Mouse (Mus musculus) CD8-positive naive resting alpha-beta T cell, adult 2 months (primary cell): Measurements from ENCODE around the gene Pgd.
"Not testable (repeated sequence)": the region's sequence is repeated elsewhere in the genome, so short reads cannot be mapped to it uniquely, and the experiment has no call there.

Experiments
- DNase-seq, 2 experiments: peaks; one replicate each; pipeline ENCODE4 v3.0.0; 2022; ENCODE audit warnings: low read depth in 2 of 2, low spot score in 2 of 2

Pgd gene

DNA sequence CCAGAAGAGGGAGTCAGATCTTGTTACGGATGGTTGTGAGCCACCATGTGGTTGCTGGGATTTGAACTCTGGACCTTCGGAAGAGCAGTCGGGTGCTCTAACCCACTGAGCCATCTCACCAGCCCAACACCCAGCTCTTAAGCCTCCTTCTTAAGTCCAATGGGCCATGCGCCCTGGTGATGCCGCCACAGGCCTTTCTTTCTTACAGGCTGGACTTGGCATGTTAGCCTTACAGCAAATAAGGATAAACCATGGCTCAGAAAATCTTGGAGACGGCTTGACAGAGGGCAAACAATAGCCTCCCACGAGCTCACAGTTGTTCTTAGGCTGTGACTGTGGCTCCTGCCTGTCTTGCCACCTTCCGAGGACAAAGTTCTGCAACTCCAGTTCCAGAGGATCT lies 3.4 kb upstream of the Pgd start:
- DNase-seq = not testable (repeated sequence)

DNA sequence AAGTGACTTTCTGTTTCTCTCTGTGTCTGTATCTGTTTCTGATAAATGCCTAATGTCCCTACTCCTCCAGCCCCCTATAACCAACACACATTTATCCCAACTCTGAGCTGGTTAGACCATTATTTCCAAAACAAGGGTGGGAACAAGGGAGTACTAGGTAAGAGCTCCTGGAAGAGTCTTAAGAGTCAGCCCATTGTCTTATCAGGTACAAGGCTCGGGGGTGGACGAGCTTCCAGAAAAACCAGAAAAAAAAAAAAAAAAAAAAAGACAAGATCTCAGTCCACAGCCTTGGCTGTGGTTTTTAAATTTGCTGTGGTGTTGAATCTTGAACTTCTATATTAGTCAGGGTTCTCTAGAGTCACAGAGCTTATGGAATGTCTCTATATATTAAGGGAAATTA lies 1.4 kb upstream of the Pgd start:
- no peak for DNase-seq

DNA sequence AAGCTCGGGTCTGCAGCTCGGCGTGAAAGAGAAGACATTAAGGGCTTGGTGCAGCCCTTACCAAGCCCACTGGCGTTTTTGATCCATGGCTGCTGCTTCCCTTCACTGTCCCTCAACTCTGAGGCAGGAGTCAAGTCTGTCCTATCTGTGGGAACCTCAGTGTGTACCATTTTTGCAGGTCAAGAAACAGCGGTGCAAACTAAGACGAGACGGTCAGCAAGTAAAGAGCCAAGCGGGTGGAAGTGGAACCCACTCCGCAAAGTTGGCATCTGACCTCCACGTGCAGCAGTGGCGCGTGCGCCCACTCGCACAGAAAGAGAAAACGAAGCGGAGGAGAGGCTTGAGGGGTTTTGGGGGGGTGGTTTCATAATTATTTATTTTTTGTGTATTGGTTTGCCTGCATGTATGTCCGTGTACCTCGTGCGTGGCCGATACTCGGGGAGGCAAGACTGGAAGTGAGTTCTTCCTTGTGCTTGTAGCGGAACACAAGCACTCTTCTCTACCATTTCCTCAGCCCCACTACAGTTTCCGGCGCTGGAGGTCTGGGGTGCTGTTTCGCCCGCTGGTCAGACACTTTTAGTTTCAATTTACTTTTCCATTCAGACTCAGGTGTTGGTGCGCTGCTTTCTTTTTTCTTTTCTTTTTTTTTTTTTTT lies 513 bp upstream of the Pgd start:
- DNase-seq = peak in 1 of 2 experiments; percentile 10

DNA sequence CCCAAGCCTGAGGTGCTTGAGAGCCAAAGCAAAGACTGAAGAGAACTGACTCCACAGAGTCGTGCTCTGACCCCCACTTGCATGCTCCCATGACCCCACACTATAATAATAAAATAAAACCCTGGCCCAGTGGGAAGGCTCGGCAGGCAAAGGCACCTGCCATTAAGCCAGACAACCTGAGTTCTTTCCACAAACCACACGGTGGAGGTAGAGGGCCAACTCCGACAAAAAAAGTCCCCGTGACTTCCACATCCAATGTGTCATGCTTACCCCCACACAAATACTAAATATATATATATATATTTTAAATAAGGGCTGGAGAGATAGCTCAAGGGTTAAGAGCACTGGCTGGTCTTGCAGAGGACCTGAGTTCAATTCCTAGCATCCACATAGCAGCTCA lies 2.4 kb downstream of the Pgd start:
- DNase-seq = no peak

DNA sequence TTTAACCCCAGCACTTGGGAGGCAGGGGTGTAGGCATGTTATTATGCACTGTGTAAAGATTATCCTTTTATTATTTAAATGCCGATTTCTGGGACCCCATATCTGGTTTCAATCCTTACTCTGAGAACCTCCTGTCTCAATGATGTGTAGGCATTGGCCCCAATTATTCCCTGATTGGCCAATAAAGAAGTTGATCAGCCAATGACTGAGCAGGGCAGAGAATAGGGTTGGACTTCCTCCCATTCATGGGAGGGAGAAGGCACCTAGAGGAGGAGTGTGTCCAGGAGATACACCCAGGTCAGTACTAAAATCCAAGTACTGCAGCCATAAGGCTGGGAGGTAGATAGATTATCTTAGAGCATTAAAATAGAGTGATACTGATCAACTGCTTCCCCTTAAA lies 3.4 kb downstream of the Pgd start:
- DNase-seq = no peak

DNA sequence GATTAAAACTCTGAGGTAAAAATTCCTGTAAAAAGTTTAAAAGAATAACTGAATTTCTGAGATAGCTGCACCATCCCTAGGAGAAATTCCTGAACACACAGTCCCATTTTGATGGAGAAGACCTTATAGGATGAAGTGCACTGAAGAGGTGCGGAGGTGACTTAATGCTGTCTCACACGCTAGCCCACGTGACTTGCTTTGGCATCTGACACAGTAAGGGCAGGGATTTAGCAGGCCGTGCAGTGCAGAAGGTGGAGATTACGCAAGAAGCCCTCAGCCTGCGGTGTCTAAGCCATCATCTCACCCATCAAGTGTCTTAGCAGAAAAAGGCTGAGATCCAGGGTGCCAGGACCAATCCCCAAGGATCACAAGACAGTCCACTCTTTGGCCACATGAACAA lies 5.4 kb downstream of the Pgd start:
- no peak for DNase-seq

DNA sequence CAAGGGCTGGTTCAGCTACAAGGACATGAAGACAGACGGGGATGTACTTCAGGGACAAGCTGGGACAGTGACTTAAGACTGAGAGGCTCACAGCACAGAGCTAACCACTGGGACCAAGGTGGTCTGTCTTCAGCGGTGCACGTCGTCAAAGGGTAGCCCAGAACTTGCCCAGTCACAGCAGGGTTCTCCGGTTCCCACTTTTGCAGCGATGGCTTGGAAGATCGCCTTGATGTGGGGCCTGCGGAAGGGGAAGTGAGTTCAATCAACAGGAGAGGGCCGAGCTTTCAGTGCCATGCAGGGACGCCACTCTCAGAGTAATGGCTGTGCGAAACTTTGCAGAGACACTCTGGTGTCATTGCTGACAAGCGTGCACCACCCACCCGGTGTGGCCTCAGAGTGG lies 6.7 kb downstream of the Pgd start:
- no peak for DNase-seq

DNA sequence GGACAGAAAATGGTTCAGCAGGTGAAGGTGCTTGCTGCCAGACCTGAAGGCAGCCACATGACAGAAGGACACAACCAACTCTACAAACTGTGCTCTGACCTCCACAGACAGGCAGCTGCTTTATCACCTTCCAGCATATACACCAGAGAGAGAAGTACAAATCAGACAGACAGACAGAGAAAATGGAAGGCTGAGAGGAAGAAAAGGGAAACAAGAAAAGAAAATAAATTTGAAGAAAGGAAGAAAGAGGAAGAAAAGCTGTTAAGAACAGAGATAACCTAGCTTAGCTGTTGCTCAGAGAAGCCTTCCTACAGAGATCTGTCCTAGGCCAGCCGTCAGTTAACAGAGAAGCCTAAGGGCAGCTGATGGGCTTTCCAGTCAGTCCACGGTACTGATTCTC lies 7.4 kb downstream of the Pgd start:
- no peak for DNase-seq

DNA sequence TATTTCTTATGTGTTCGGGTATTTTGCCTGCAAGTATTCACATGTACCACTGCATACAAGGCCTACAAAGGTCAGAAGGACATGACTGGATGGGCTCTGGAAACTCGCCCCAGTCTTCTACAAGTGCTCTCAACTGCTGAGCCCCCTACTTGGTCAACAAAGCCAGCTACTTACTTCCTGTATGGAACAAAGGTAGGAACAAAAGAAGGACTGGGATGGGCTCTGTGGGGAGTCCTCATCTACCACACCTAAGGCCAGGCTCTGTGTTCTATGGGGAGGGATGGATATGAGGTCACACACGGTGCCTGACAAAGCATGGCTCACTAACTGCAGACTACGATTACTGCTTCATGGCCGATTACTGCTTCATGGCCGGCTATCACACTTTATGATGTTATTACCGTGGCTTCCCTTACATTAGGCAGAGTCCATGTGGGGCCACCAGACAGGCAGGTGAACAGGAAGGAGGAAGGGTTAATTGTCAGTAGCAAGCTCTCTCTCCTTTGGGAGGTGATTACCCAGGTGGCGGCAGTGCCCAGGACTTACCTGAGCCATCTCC lies 9.1 kb downstream of the Pgd start:
- no peak for DNase-seq

DNA sequence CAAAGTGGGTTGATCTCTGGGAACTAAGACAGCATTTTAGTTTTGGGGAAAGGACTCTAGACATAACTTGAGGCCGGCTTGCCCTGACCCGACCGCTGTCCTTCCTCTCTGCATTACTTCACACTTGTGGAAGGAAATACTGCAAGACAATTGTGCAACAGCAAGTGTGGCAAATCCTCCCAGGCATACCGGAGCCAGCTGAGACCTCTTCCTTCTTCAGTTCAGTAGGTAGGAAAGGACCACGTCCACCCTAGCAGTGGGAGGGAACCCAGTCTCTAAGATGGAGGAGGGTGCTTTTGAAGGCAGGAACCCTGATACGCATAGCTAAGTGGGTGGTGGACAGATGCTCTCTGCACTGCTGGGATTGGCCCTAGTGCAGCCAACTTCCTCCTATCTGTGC lies 10.9 kb downstream of the Pgd start:
- DNase-seq = no peak

DNA sequence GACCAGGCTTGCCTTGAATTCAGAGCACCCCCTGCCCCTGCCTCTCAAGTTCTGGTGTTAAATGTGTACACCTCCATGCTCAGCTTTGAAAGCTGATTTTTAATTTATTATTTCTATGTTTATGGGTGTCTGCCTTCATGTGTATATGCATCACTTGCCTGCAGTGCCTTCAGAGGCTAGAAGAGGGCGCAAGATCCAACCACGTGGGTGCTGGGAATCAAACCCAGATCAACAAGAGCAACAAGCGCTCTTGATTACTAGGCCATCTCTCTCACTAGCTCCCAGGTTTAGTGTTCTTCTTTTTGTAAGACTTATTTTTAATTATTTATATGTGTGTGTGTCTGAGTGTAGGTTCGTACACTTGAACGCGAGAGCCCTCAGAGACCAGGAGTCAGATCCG lies 11.7 kb downstream of the Pgd start:
- no peak for DNase-seq

DNA sequence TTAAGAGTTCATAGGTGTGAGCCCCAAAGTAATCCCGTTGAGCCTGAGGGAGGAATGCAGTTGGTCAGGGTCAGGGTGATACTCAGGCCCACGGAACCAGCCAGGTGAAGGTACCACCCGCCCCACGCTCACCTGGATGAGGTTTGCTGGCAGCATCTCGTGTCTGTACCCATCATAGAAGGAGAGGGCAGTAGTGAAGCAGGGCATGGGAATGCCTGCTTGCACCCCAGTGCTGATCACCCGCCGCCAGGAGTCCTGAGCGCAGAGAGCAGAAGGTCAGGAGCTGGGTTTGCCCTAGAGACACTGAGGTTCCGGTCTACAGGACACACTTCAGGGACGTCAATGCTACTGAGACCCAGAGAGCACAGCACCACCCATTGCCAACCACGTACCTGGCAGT lies 15.8 kb downstream of the Pgd start:
- DNase-seq = no peak

DNA sequence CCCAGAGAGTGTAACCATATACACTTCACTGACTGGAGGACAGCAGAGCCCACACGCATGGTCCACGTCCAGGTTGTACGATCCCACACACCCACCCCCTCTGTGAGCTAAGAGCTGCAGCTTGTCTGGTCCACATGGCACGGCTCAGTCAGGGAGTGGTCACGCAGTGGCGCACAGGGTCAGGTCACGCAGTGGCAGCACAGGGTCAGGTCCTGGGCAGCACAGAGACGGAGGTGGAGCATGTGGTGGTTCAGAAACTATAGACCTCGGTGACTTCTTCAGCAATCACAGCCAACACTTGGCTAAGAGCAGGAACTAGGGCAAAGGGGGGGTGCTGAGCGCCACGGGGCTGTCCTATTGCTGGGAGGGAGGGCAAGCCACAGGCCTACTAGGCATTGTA lies 16.3 kb downstream of the Pgd start:
- DNase-seq = no peak

DNA sequence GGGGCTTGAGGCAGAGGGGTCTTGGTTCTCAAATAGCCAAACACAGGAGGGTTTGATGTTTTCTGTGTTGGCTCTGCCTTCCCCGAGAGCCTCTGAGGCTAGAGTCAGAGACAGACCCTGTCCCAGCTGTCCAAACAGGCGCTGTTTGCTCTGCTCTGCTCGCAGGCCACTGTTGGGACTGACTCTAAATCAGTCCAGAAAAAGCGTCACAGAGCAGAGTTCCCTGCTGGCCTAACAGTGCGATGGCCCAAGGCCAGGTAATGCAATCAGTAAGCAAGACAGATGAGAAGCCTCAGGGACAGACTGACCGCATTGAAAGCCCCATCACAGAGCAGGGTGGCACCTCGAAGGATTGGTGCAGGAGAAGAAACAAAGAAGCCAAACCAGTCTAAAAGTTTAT lies 17.0 kb downstream of the Pgd start:
- no peak for DNase-seq

DNA sequence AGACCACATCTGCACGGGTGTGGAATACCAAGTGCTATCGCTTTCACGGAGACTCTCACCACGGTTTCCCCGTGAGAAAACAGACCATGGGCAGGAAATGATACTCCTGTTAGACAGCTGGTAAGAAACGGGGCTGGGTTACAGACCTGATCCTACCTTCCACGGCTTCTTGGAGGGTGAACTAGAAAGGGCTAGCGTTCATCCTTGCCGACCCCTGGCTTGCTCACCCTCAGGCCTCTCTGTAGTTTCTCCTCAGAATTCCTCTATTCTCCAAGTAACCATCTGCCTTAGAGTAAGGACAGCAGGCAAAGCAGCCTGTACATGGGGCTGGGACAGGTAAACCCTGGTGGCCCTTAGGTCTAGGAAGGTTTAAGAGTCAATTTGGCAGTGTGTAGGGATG lies 17.4 kb downstream of the Pgd start:
- no peak for DNase-seq

DNA sequence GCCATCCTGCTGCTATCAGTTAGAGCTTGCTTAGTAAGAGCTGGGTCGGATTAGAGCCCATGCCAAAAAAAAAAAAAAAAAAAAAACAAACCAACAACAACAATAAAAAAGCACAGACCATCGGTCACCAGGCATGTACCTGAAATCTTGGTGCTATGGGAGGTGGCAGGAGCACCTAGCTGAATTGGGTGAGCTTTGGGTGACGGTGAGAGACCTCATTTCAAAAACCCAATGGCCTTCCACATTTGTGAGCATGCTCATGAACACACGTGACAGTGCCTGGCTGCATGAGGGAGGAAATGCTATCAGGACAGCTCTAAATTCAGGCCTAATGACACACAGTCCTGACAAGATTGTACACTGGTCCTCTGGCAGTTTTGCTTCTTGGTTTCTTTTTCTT lies 18.5 kb downstream of the Pgd start:
- no peak for DNase-seq

DNA sequence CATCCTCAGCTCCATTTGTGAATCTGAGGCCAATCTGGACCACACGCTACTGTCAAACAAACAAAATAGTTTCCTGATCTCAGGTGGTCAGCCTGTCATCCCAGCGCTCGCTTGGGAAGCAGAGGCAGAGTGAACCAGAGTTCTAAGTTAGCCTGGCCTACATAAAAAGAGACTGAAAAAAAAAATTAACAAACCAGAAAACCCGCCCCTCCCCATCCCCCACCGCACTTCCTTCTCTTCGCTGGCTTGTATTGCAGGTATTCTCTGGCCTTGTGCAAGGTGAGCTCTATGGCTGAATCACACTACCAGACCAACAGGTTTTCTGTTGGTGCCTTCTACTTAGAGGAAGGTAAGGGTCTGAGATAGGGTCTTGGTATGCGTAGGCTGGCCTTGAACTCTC lies 19.0 kb downstream of the Pgd start:
- DNase-seq = no peak

DNA sequence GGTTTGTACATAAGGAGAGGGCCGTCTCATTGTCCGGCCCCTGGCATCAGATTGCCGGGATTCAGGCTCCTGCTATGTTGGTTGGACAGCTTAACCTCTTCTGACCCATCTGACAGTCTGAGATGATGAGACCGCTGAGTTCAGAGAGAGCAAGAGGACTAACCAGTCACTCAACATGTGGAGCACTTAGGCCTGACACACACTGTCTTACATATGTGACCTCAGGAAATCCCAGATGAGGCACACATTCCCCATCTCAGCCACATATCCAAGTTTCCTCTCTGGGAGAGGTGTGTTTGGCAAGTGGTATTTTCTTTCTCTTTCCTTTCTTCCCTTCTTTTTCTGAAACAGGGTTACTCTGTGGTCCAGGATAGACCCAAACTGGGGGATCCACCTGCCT lies 21.4 kb downstream of the Pgd start:
- no peak for DNase-seq

DNA sequence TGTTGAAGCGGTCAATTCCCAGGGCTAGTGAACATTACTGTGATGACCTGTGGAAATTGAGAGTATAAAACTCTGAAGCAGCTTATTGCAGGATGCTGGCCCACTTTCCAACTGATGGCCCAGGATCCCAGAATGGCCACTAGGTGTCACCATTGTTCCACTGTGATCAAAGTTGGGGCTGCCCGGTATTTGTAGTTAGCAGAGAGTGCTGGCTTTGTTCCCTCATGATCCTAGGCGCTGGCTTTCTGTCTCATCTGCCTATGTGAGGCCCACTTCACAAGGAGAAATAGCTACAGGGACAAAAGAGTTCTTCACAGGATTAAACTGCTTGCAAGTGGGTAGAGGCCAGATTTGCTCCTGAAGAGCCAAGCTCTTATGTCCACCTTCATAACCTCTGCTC lies 22.1 kb downstream of the Pgd start:
- peak; percentile 76 to 83 for DNase-seq

DNA sequence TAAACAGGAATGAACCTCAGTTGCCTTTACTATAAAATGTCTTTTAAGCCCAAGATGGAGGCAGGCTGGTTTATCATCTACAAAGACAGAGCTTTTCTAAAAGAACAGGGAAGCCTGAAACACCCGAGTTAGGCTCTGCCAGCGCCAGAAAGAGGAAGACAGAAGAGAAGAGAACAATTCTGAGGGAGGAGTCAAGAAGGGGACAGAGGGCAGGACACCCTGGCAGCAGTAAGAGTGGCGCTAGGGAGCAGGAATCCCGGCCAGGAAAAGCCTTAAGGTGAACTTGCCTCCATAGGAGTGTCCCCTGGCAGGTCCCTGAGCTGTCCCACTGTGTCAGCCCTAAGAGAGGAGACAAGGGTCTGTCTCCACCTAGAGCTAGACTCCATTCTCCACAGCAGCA lies 23.0 kb downstream of the Pgd start:
- no peak for DNase-seq

DNA sequence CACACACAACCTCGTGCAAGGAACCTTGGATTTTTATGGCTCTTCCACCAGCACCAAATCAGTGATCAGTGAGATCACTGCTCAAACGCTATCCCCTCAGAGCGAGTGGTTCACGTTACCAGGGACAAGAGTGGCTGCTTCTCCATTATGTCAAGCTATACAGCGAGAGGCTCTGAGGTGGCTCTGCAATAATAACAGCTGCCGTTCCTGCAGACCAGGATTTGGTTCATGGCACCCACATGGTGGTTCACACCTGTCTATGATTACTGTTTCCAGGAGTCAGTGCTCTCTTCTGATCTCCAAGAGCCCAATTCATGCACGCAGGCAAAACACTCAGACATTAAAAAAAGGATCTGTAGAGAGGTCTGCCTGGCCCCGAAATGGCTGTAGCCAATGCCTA lies 28.1 kb downstream of the Pgd start:
- DNase-seq = no peak

DNA sequence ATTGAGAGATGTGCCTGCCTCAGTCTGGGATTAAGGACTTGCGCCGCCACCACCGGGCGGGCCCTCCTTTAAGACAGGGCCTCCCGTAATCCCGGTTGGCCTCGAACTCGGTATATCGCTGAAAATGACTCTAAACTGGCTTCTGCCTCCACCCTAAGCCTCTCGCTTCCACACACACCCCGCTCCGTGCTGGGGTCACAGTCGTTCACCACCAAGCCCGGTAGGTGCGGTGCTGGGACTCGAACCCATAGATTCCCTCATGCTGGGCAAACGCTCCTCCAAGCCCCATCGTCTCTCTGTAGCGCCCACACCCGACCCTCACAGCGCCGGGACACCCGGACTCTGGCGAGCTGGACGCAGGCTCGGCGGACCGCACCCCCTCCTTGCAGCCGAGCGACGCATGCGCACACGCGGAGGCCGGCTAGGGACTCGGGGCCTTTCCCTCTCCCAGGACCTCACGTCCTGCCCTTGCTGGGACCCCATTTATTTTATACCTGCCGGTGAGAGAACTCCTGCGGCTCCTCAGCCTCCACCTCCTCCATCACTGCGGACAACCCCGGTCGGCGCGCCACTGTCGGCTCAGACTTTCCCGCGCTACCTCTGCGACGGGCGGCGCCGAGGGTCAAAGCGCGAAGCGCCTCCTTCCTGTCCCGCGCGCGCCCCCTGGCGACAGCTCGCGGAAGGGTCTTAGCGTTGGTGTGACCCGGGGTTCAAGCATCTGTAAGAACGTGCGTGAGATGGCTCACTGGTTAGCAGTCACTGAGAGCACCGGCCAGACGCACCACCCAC lies 29.4 kb downstream of the Pgd start, which contains the start of gene Cenps:
Gene Cenps (minus strand): TSS at position 648 of the 789 bp plus-strand sequence.
- DNase-seq = peak; percentile 81 to 86
